Mouse (Mus musculus) small intestine, adult 2 months (tissue): Measurements from ENCODE around the gene Cox7a1.

Experiments used
- CTCF ChIP-seq: fragments of 200-500 bp; IDR thresholded peaks from 2 replicates; pipeline ENCODE4 v1.5.1; 2012; ENCODE audit warnings: low read depth, mild to moderate bottlenecking, control low read depth, inconsistent platforms, low read length, moderate library complexity, mixed read lengths; ENCODE audit not compliant: insufficient replicate concordance, insufficient read length; ENCODE audit errors: extremely low read depth
- POLR2A ChIP-seq: fragments of 200-500 bp; IDR thresholded peaks from 2 replicates; pipeline ENCODE4 v1.6.1; 2012; ENCODE audit warnings: low read depth, mild to moderate bottlenecking, control low read depth, inconsistent platforms, low read length, moderate library complexity

DNA sequence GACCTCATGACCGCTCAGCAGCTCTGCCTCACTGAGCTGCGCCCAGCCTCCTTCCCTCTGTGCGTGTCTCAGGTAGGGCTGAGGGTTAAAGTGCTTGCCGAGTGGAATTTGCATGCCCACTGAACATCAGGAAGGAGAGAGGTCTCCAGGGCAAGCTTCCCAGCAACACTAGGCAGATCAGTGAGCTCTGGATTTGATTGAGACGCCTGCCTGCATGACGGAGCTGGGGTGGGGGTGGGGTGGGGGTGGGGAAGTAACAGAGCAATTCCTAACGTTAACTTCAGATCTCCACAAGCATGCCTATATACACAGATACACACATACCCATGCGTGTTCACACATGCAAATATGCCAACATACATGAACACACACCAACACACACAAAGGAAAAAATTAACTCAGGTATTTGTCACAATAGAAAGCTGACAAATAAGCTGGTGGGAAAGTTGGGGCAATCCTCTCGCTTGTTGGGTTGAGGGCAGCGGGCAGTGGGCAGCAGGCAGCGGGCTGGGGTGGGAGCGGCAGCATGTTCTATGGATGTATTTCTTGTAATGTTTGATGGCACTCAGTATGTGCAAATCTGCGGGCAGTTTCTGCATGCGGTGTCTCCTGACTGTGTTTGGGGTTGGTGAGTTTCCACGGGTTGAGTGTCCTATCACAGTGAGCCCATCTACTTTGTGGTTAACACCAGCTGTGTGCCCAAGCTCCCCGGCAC is 35.5 kb downstream of the Cox7a1 start:
- TF ChIP-seq CTCF (no peak), POLR2A (0 out of 2 replicates have a peak, but pooled peaks have one; percentile 21)
